Mouse (Mus musculus) ES-Bruce4 (cell line): ENCODE measurements around the gene Ick.

Experiments used
- CTCF ChIP-seq: IDR thresholded peaks from one replicate; pipeline ENCODE4 v1.8.1; 2011; ENCODE audit warnings: low read depth, low read length
- POLR2A ChIP-seq: IDR thresholded peaks from one replicate; pipeline ENCODE4 v1.8.1; 2011; ENCODE audit warnings: low read length; ENCODE audit not compliant: insufficient read depth

DNA sequence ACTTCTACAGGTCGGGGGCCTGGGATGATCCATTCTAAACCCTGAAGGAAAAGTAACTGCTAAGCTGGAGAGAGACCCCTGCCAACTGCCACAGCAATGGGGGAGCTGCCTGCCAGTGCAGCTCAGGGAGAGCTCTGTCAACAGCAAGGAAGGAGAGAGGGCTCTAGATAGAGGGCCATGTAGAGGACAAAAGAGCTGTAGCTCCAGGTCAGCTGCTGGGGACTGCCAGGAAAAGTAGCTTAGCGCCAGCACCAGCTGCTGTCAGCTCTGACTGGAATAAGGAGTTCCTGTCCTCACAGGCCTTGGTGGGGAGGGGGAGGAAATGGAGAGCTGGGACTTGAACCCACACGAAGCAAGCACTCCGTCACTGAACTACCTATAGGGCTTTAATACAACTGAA lies 20.5 kb upstream of the Ick start:
- TF ChIP-seq CTCF: no peak
- TF ChIP-seq POLR2A: no peak
